Mouse (Mus musculus): ENCODE measurements at regions not wholly inside any gene's neighbourhood (a gene's known extent, or its start where the extent isn't known, plus 50 kb on each side); places are given as distances from the start of the nearest gene placed in this dataset.

GRCm38 (mm10) chr15:14628523-14628922, 1455.0 kb upstream of the Cdh6 start:
- TF ChIP-seq POLR2A (IDR thresholded peaks at IDR 0.05; ENCODE audit: low read depth, low read length): no peak
- TF ChIP-seq ZNF384 (IDR thresholded peaks at IDR 0.05; ENCODE audit: low read depth, low read length): no peak
- no peak for TF ChIP-seq UBTF (IDR thresholded peaks at IDR 0.05; ENCODE audit: low read depth, low read length)
- TF ChIP-seq E2F4 (IDR thresholded peaks at IDR 0.05; ENCODE audit: insufficient replicate concordance, low read depth, low read length): no peak
- TF ChIP-seq CTCF (conservative IDR thresholded peaks at IDR 0.05 in 1 of 2, IDR thresholded peaks at IDR 0.05 in 1 of 2; ENCODE audit: low read depth in 2 of 2, low read length in 2 of 2): peak in 1 of 2 experiments; percentile 40; a peak in 2 of 4 replicates
- TF ChIP-seq MEF2A (IDR thresholded peaks at IDR 0.05; ENCODE audit: borderline replicate concordance, low read depth, low read length): no peak
- no peak for TF ChIP-seq GABPA (IDR thresholded peaks at IDR 0.05; ENCODE audit: insufficient replicate concordance, low read depth, low read length)
